Mouse (Mus musculus) cerebellum, adult 9-11 months (tissue): ENCODE data around the gene Gm5622.
A peak's percentile ranks its signal among the peaks of the same experiment; 100 is the strongest.
"Not testable (repeated sequence)": the region's sequence is repeated elsewhere in the genome, so short reads cannot be mapped to it uniquely, and the experiment has no call there.

ENCODE experiments used
- DNase-seq: peaks from one replicate; pipeline ENCODE4 v3.0.0; 2022

Gene Gm5622

GRCm38 (mm10) chr14:51552490-51552889 lies at the start of gene Gm5622:
Gene Gm5622, plus strand, starts transcription at chr14:51552790.
- DNase-seq: no peak

GRCm38 (mm10) chr14:51507416-51507815 lies 45.2 kb upstream of the Gm5622 start:
- no peak for DNase-seq

GRCm38 (mm10) chr14:51573963-51574362 lies 21.4 kb downstream of the Gm5622 start, which contains the start of gene Gm17175:
Gene Gm17175, minus strand, starts transcription at chr14:51574063.
- DNase-seq: not testable (repeated sequence)

GRCm38 (mm10) chr14:51592039-51592438 lies 39.4 kb downstream of the Gm5622 start, which contains the start of gene Gm17174:
Gene Gm17174, minus strand, starts transcription at chr14:51592139.
- DNase-seq: not testable (repeated sequence)

- DNase-seq: no peak
Measured at GRCm38 (mm10) chr14:51611210-51611609, 58.6 kb downstream of the Gm5622 start, which contains the start of gene Gm17078. Gene Gm17078, minus strand, starts transcription at chr14:51611310.

GRCm38 (mm10) chr14:51632426-51632825 lies 79.8 kb downstream of the Gm5622 start:
- DNase-seq: peak; percentile 8

- not testable (repeated sequence) for DNase-seq
Measured at GRCm38 (mm10) chr14:51635566-51635965, 83.0 kb downstream of the Gm5622 start, which contains the start of gene Gm4181. Gene Gm4181, minus strand, starts transcription at chr14:51635666.

GRCm38 (mm10) chr14:51677269-51677668 lies 124.7 kb downstream of the Gm5622 start:
- no peak for DNase-seq

GRCm38 (mm10) chr14:51695368-51695767 lies 142.8 kb downstream of the Gm5622 start, which contains the start of gene Gm17079:
Gene Gm17079, minus strand, starts transcription at chr14:51695468.
- not testable (repeated sequence) for DNase-seq
